Mouse (Mus musculus) WW6 (cell line): Measurements from ENCODE around the gene Isca1.
A peak's percentile ranks its signal among the peaks of the same experiment; 100 is the strongest.
"Not testable (repeated sequence)": the region's sequence is repeated elsewhere in the genome, so short reads cannot be mapped to it uniquely, and the experiment has no call there.

Source experiments
- DNase-seq: peaks from one replicate; pipeline ENCODE4 v3.0.0-alpha.2; 2013; ENCODE audit warnings: low read depth, low spot score

Isca1 gene

GRCm38 (mm10) chr13:59746711-59747110 is 22.9 kb downstream of the Isca1 start, which contains the start of gene 1700014D04Rik:
TSS of gene 1700014D04Rik (minus strand) at chr13:59746752.
- no peak for DNase-seq

GRCm38 (mm10) chr13:59746164-59746563 is 23.4 kb downstream of the Isca1 start:
- no peak for DNase-seq

DNA sequence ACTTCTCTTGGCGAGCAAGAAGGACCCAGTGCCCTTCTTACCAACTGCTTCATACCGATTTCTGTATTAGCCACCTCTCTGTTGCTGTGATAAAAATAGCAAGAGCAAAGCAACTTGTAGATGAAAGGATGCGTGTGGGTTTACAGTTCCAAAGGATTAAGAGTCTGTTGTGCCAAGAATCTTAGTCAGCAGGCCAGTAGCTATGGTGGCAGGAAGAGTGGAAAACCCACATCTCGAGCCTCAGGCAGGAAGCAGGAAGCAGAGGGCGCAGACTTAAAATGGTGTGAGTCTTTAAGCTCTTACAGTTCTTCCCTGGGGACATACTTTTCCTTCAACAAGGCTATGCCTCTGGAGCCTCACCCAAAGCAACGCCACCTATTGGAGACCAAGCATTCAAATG is 24.1 kb downstream of the Isca1 start:
- no peak for DNase-seq

DNA sequence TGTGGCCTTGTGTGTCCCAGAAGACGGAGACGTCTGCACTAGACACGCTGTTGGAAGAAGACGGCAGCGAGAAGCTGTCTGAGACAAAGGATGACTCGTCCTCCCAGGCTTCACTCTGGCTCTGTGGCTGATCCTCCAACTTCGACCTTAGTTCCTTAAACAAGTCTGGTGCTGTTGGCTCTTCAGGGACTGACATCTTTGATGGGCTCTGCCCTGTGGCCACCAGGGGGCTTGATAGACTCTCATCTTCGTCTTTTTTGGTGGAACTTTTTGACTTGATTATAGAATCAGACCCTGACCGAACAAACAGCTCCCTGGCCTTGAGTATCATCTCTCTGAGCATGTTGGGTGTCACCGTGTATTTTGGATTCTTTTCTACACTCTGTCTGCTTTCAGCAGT is 27.9 kb downstream of the Isca1 start:
- no peak for DNase-seq

DNA sequence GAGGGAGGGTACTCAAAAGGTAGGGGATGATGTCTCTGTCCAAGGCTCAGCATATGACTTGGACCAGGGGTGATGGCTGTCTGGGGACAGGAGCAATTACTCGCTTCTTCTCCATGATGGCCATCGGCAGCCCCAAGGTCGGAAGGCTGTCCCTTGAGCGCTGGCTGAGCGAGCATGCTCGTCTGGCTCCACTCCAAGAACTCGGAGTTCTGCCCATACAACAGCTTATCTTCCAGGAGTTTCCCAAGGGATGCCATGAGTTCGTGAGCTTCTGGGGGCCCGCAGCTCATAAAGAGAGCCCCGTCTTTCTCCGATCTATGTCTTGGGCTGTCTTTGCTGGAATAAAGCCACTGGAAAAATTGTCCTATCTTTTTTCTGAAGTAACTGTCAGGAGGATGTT is 28.5 kb downstream of the Isca1 start:
- no peak for DNase-seq

- no peak for DNase-seq
These were observed 30.2 kb downstream of the Isca1 start for GRCm38 (mm10) chr13:59739397-59739796.

GRCm38 (mm10) chr13:59738455-59738854 is 31.2 kb downstream of the Isca1 start:
- no peak for DNase-seq

DNA sequence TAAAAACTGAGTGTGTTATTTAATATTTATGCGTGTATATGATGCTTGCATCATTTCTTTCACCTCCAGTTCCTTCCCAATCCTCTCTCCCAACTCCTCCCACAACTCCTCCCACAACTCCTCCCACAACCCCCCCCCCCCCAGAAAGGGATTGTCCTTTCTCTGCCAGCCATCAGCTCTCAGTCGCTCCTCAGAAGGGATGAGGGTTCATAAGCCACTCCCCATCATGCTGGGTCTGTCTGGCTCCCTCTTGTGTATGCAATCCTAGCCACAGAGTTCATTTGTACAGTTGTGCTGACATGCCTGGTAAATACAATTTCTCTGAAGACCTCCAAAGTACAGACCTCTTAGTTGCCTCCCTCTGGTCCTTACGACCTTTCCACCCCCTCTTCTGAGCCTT is 34.4 kb downstream of the Isca1 start:
- no peak for DNase-seq

- not testable (repeated sequence) for DNase-seq
These were observed 35.3 kb downstream of the Isca1 start for GRCm38 (mm10) chr13:59734347-59734746.

DNA sequence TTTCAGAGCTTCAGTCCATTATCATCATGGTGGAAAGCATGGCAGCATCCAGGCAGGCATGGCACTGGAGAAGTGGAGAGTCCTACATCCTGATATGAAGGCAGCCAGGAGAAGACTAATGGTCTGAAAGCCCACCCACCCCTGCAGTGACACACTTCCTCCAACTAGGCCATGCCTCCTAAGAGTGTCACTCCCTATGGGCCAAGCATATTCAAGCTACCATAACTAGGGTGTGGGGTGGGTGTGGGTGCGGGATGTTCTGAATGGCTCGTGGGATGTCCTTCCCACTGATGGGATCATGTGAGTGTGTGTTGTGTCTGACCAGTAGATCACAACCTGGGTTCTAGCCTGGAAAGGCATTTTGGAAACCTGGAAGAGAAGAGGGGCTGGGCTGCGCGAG is 35.7 kb downstream of the Isca1 start:
- no peak for DNase-seq

- DNase-seq: no peak
These were observed 38.0 kb downstream of the Isca1 start, which contains the start of gene Spata31d1d for GRCm38 (mm10) chr13:59731652-59732051. TSS of gene Spata31d1d (minus strand) at chr13:59731752.

DNA sequence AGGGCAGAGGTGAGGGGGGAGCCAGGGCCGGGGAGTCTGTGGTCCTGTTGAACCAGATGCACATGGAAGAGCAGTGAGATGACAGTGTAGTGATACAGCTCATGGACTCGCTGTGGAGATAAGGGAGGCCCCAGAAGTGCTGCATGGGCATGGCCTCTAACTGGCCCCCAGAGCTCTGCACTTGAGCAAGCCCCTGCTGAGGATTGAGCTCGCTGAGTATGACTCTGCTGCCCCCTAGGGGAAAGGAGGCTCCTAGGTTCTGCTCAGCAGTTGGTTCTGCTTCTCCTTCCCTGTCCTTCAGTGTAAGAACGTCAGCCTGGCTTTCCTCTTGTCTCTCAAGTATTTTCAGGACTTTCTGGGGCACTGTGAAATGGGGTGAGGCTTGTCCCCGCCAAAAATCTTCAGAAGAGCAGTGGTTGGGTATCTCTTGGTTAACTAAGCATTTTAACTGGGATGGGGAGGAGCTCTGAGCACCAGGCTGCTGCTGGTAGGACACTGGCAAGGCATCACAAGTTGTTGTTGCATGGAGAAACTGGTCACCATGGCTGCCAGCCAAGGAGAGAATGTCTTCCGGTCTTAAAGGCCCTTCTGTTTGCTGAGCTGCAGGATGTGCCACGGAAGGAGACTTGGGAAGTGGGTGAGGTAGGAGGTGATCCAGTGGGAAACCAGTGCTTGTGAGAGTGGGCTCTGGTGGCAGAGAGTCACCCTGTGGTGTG is 41.1 kb downstream of the Isca1 start:
- DNase-seq: peak; percentile 57

DNA sequence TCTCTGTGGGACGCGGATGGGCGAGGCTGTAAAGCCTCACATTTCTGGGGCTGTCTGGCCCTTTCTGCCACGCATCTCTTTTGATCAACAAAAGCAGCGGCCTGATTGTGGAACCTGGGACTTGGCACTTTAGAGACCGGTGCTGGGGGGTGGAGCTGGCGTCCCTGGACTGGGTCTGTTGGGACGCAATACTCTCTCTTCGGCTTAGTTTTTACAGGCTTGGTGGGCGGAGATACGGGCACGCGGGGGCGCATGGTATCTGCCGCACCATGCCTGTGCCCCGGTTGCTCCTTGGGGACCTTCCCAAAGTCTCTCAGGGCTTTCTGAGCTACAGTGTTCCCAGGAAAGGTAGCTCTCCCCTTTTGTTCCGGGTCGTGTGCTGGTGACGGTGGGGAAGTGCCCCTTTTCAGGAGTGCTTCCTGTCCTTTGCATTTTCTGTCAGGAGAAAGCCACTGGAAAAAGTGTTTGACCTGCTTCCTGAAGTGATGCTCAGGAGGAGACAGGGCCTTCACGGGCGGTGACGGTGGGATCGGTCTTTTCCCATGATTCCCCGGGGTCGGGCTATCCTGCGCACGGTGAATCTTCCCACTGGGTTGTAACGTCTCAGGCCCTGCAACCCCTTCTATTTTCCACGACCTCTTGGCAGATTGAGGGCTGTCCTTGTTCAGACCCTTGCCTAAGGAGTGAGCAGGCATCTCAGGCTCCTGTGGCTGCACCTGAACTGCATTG is 43.3 kb downstream of the Isca1 start:
- DNase-seq: no peak

GRCm38 (mm10) chr13:59722089-59722488 is 47.5 kb downstream of the Isca1 start:
- not testable (repeated sequence) for DNase-seq

DNA sequence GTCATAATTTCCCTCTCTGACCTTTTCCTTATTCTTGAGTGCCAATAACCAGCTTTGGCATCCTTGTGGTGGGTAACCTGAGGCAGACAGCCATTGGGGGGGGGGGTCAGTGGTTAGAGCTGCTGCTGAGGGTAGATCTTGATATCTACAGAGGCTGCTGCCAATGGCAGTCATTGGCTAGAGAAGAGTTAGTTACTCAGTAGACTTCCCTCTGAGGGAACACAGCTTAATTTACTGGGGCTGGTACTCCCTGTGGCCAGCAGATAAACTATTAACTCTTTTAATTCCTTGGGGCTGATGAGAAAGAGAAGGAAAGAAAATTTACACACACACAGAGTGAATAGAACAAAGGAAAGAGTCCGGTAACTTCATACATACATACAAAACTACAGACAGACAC is 50.1 kb downstream of the Isca1 start:
- no peak for DNase-seq

- DNase-seq: not testable (repeated sequence)
These were observed 50.7 kb downstream of the Isca1 start for GRCm38 (mm10) chr13:59718857-59719440.

GRCm38 (mm10) chr13:59713710-59714109 is 55.9 kb downstream of the Isca1 start:
- DNase-seq: no peak

DNA sequence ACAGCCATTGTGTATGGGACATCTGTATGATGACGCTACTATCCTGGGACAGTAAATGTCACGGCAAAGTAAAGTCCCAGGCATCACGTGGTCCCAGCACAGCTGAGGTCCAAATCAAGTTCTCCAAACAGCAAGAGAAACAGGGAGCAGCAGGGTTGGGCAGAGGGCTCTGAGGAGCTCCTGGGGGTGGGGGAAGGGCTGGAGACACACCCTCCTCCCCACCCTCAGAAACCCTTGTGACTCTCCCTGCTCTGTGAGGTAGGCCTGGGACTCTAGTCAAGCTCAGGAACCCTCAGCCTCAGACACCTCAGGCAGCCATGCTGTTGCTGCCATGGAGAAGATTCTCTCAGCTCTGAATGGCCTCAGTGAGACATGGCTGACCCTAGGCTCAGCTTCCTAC is 57.6 kb downstream of the Isca1 start, which contains the start of gene Spata31d1b:
Gene Spata31d1b, plus strand, starts transcription at position 301 of the 400 bp plus-strand sequence.
- not testable (repeated sequence) for DNase-seq

- no peak for DNase-seq
These were observed 59.4 kb downstream of the Isca1 start, which contains the start of gene Spata31d1a for GRCm38 (mm10) chr13:59710230-59710629. TSS of gene Spata31d1a (minus strand) at chr13:59710330.
